Mouse (Mus musculus) retina, adult 2 months (tissue): ENCODE results near the gene Ccni.

Experiments
- DNase-seq: peaks from one replicate; pipeline ENCODE4 v3.0.0-alpha.2; 2012; ENCODE audit warnings: low read depth, low spot score

Gene Ccni

GRCm38 (mm10) chr5:93206109-93207005 lies at the start of gene Ccni, which contains the start of gene 2010109A12Rik:
TSS of gene Ccni (minus strand) at chr5:93206495.
TSS of gene 2010109A12Rik (plus strand) at chr5:93206518.
- peak; percentile 93 for DNase-seq

GRCm38 (mm10) chr5:93255759-93256265 lies 49.5 kb upstream of the Ccni start:
- DNase-seq, result no peak

GRCm38 (mm10) chr5:93251001-93251760 lies 44.9 kb upstream of the Ccni start:
- DNase-seq, result no peak

GRCm38 (mm10) chr5:93249940-93250578 lies 43.8 kb upstream of the Ccni start:
- no peak for DNase-seq

GRCm38 (mm10) chr5:93245280-93245679 lies 39.0 kb upstream of the Ccni start:
- DNase-seq, result no peak

GRCm38 (mm10) chr5:93239590-93240544 lies 33.6 kb upstream of the Ccni start:
- DNase-seq, result no peak

GRCm38 (mm10) chr5:93236541-93236940 lies 30.2 kb upstream of the Ccni start:
- no peak for DNase-seq

- no peak for DNase-seq
Measured at GRCm38 (mm10) chr5:93235888-93236287, 29.6 kb upstream of the Ccni start.

GRCm38 (mm10) chr5:93234605-93235004 lies 28.3 kb upstream of the Ccni start:
- DNase-seq, result no peak

GRCm38 (mm10) chr5:93234130-93234529 lies 27.8 kb upstream of the Ccni start:
- no peak for DNase-seq

GRCm38 (mm10) chr5:93232838-93233237 lies 26.5 kb upstream of the Ccni start:
- no peak for DNase-seq

GRCm38 (mm10) chr5:93231721-93232120 lies 25.4 kb upstream of the Ccni start:
- no peak for DNase-seq

- DNase-seq, result no peak
Measured at GRCm38 (mm10) chr5:93229527-93229926, 23.2 kb upstream of the Ccni start.

GRCm38 (mm10) chr5:93227157-93227556 lies 20.9 kb upstream of the Ccni start:
- no peak for DNase-seq

- DNase-seq, result no peak
Measured at GRCm38 (mm10) chr5:93224549-93224948, 18.3 kb upstream of the Ccni start.

- DNase-seq, result no peak
Measured at GRCm38 (mm10) chr5:93221661-93222060, 15.4 kb upstream of the Ccni start.

- DNase-seq, result no peak
Measured at GRCm38 (mm10) chr5:93218375-93218774, 12.1 kb upstream of the Ccni start.

- no peak for DNase-seq
Measured at GRCm38 (mm10) chr5:93207555-93207954, 1.3 kb upstream of the Ccni start.

- DNase-seq, result no peak
Measured at GRCm38 (mm10) chr5:93207006-93207348, 682 bp upstream of the Ccni start.

GRCm38 (mm10) chr5:93205371-93206108 lies 755 bp downstream of the Ccni start:
- peak; percentile 16 for DNase-seq
